ENCODE assay signal across 7 mouse cellular contexts in the genomic region with DNA sequence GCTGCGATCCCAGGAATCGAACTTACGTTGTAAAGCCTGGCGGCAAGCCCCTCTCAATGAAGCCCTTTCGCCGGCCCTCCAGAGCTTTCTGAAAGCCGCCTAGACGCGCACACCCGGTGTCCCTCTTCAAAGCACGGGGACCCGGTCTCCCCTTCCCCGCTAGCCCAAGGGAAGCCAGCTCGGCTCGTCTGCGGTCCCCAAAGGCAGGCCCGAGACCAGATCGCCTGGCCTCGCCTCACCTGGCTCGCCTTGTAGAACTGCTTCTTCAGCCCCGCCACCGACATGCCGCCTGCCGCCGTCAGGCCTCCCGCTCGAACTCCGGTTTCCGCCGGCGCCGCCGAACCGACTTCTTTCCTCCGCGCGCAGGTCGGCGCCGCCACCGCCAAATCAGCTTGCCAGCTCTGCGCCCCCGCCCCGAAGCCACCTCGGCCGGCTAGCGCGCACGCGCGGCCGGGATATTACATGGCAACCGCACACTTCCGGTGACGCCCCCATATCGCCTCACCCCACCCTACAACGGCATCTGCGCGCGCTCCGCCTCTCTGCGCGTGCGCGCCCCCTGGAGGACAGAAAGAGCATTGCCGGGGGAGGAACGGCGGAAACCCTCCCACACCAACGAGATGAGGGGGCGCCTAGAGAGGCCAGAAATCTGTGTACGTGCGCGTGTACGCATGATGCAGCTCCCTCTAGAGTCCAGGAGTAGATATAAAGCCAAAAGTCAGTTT. TPM values are rescaled to one million over a fixed set of nuclear protein-coding genes. Genes with fewer than 3 reads are reported as not detected.
DNase-seq lines count a peak whose midpoint lies in the region; ATAC-seq lines count a peak whose summit lies in the region.

Gene Sh3gl1 (minus strand): TSS at position 460 of the 725 bp plus-strand sequence.

- H3K4me1 ChIP-seq in embryonic facial prominence, embryonic 12.5 days, result peaks cover 29% of the 10 kb centered on the region
- H3K4me1 ChIP-seq in limb, embryonic 11.5 days (ENCODE audit: control insufficient read depth, insufficient read depth, low read length), result peaks cover 8% of the 10 kb centered on the region; the same call in 1 of the 2 replicates
- peaks cover 18% of the 10 kb centered on the region for H3K4me1 ChIP-seq in midbrain, embryonic 14.5 days (ENCODE audit: control insufficient read depth, insufficient read depth, low read length)

- no peaks in the 10 kb centered on the region for H3K9me3 ChIP-seq in embryonic facial prominence, embryonic 12.5 days
- H3K9me3 ChIP-seq in limb, embryonic 11.5 days (ENCODE audit: control insufficient read depth, low read length), result no peaks in the 10 kb centered on the region
- no peaks in the 10 kb centered on the region for H3K9me3 ChIP-seq in midbrain, embryonic 14.5 days (ENCODE audit: control insufficient read depth, low read length)

- DNase-seq in adrenal gland, postnatal 25 days, result peak; percentile 99
- peak; percentile 100 for DNase-seq in heart, adult 11 months
- peak; percentile 99 for DNase-seq in kidney, adult 18-20 months
- peak; percentile 99 for DNase-seq in limb, embryonic 11.5 days (ENCODE audit: low spot score)
- peak; percentile 100 for DNase-seq in midbrain, embryonic 14.5 days
- peak; percentile 99 for DNase-seq in spleen, adult 18-20 months

- H3K4me2 ChIP-seq in embryonic facial prominence, embryonic 12.5 days (replicated peaks), result peak within 1 kb of the TSS; percentile 55
- H3K4me2 ChIP-seq in limb, embryonic 11.5 days (ENCODE audit: low read depth, severe bottlenecking), result peak within 1 kb of the TSS; percentile 48
- peak within 1 kb of the TSS; percentile 69 for H3K4me2 ChIP-seq in midbrain, embryonic 14.5 days (ENCODE audit: low read length)

- WGBS in embryonic facial prominence, embryonic 12.5 days, result under 1% methylated on average over 74 of the region's 74 CpGs
- WGBS in limb, embryonic 11.5 days, result under 1% methylated on average over 74 of the region's 74 CpGs
- under 1% methylated on average over 74 of the region's 74 CpGs for WGBS in midbrain, embryonic 14.5 days

- H3K36me3 ChIP-seq in embryonic facial prominence, embryonic 12.5 days, result peaks cover 15% of the 10 kb centered on the region
- peaks cover 5% of the 10 kb centered on the region; the same call in 1 of the 2 replicates for H3K36me3 ChIP-seq in limb, embryonic 11.5 days (ENCODE audit: control insufficient read depth, insufficient read depth, low read length)
- peaks cover 21% of the 10 kb centered on the region for H3K36me3 ChIP-seq in midbrain, embryonic 14.5 days (ENCODE audit: control insufficient read depth, insufficient read depth, low read length)

- peak within 1 kb of the TSS; percentile 80 for H3K4me3 ChIP-seq in embryonic facial prominence, embryonic 12.5 days
- peak within 1 kb of the TSS; percentile 81 for H3K4me3 ChIP-seq in limb, embryonic 11.5 days (ENCODE audit: low read depth, low read length)
- peak within 1 kb of the TSS; percentile 88 for H3K4me3 ChIP-seq in midbrain, embryonic 14.5 days (replicated peaks; ENCODE audit: low read depth, low read length)

- peak within 1 kb of the TSS; percentile 89 for H3K27ac ChIP-seq in embryonic facial prominence, embryonic 12.5 days
- peak within 1 kb of the TSS; percentile 79 for H3K27ac ChIP-seq in limb, embryonic 11.5 days (replicated peaks; ENCODE audit: low read depth, low read length)
- peak within 1 kb of the TSS; percentile 86 for H3K27ac ChIP-seq in midbrain, embryonic 14.5 days (replicated peaks; ENCODE audit: low read depth, low read length)

- peak within 1 kb of the TSS; percentile 90 for H3K9ac ChIP-seq in embryonic facial prominence, embryonic 12.5 days
- H3K9ac ChIP-seq in limb, embryonic 11.5 days (ENCODE audit: low read length), result peak within 1 kb of the TSS; percentile 90
- H3K9ac ChIP-seq in midbrain, embryonic 14.5 days (replicated peaks; ENCODE audit: low read length), result peak within 1 kb of the TSS; percentile 80

- ATAC-seq in embryonic facial prominence, embryonic 12.5 days (ENCODE audit: insufficient number of reproducible peaks, insufficient read depth, low FRiP score, low TSS enrichment), result peak; percentile 78
- peak; percentile 89 for ATAC-seq in limb, embryonic 11.5 days (ENCODE audit: insufficient number of reproducible peaks, low FRiP score, low TSS enrichment, low read depth)
- peak; percentile 91 for ATAC-seq in midbrain, embryonic 14.5 days (ENCODE audit: low FRiP score, low TSS enrichment)

- no peaks in the 10 kb centered on the region for H3K27me3 ChIP-seq in embryonic facial prominence, embryonic 12.5 days
- no peaks in the 10 kb centered on the region for H3K27me3 ChIP-seq in limb, embryonic 11.5 days (ENCODE audit: control insufficient read depth, insufficient read depth, low read length)
- H3K27me3 ChIP-seq in midbrain, embryonic 14.5 days (ENCODE audit: control insufficient read depth, insufficient read depth, low read length), result no peaks in the 10 kb centered on the region

RNA-seq across cellular contexts. Expression of gene Sh3gl1, which starts in this region (rescaled TPM):
- total RNA-seq in adrenal gland, postnatal 25 days (2021), result 51.5 and 57.1 TPM in 2 replicates
- polyA plus RNA-seq in embryonic facial prominence, embryonic 12.5 days (2016; fragmentation: Nextera tagmentation; extraction: Ambion mirVana), result 173 and 175 TPM in 2 replicates
- polyA plus RNA-seq in limb, embryonic 11.5 days (2014; fragmentation: Nextera tagmentation; extraction: Ambion mirVana), result 151 and 154 TPM in 2 replicates
- polyA plus RNA-seq in midbrain, embryonic 14.5 days (2014; fragmentation: Nextera tagmentation; extraction: Ambion mirVana), result 96.2 and 96.3 TPM in 2 replicates

Comparison
In these comparisons a context has a peak if more than half of its experiments do, and no peak if none do; other contexts are left out.
1. Peak in every context shown above with its lines: DNase-seq, ATAC-seq, H3K4me3 ChIP-seq and H3K27ac ChIP-seq.